10 mouse cellular contexts compared by ENCODE assay signal in genomic region chr16:32858771-32859636, GRCm38 (mm10). TPM values are rescaled to one million over a fixed set of nuclear protein-coding genes. Genes with fewer than 3 reads are reported as not detected.
A peak's percentile ranks its signal among the peaks of the same experiment; 100 is the strongest.
DNase-seq lines count a peak whose midpoint lies in the region; ATAC-seq and TF ChIP-seq lines count a peak whose summit lies in the region.
"Had no signal": no experiment of that assay in that cellular context is flagged by ENCODE, and none has a peak within 500 bp of the region (broad histone marks: within the 10 kb centered on the region; RNA-seq: fewer than 3 reads in every experiment).

No protein-coding gene starts in this region.

- no peak overlapping the region for H3K9ac ChIP-seq in hindbrain, postnatal 0 days (replicated peaks; ENCODE audit: low read length)
- H3K9ac ChIP-seq in hindbrain, embryonic 16.5 days (ENCODE audit: low read depth, low read length): no peak overlapping the region
- peak overlapping the region; percentile 16; the same call in 1 of the 2 replicates for H3K9ac ChIP-seq in heart, embryonic 12.5 days

- H3K27me3 ChIP-seq in hindbrain, postnatal 0 days (ENCODE audit: insufficient read depth, low read length): no peaks in the 10 kb centered on the region
- H3K27me3 ChIP-seq in hindbrain, embryonic 16.5 days (replicated peaks; ENCODE audit: control insufficient read depth, insufficient read depth, low read length): no peaks in the 10 kb centered on the region
- H3K27me3 ChIP-seq in heart, embryonic 12.5 days (replicated peaks): no peaks in the 10 kb centered on the region

- no peak overlapping the region for H3K4me2 ChIP-seq in hindbrain, postnatal 0 days (ENCODE audit: low read depth, low read length)
- H3K4me2 ChIP-seq in hindbrain, embryonic 16.5 days (ENCODE audit: low read length): no peak overlapping the region
- peak overlapping the region; percentile 40 for H3K4me2 ChIP-seq in heart, embryonic 12.5 days

- 74% methylated on average over 12 of the region's 12 CpGs for WGBS in hindbrain, postnatal 0 days
- WGBS in hindbrain, embryonic 16.5 days: 78% methylated on average over 12 of the region's 12 CpGs
- 32% methylated on average over 12 of the region's 12 CpGs for WGBS in heart, embryonic 12.5 days

- no peak for ATAC-seq in hindbrain, postnatal 0 days
- no peak for ATAC-seq in hindbrain, embryonic 16.5 days
- ATAC-seq in heart, embryonic 12.5 days (ENCODE audit: insufficient number of reproducible peaks, low FRiP score): peak; percentile 60; the same call in 1 of the 2 replicates

- no peaks in the 10 kb centered on the region for H3K9me3 ChIP-seq in hindbrain, postnatal 0 days (ENCODE audit: low read length)
- H3K9me3 ChIP-seq in hindbrain, embryonic 16.5 days (ENCODE audit: control insufficient read depth, low read length): no peaks in the 10 kb centered on the region
- no peaks in the 10 kb centered on the region for H3K9me3 ChIP-seq in heart, embryonic 12.5 days (replicated peaks)

- 0 out of 2 replicates have a peak overlapping the region, but pooled peaks have one; percentile 11 for H3K27ac ChIP-seq in hindbrain, postnatal 0 days
- no peak overlapping the region for H3K27ac ChIP-seq in hindbrain, embryonic 16.5 days (ENCODE audit: low read depth, low read length)
- peak overlapping the region; percentile 96 for H3K27ac ChIP-seq in heart, embryonic 12.5 days (ENCODE audit: poor library complexity, severe bottlenecking)
- H3K27ac ChIP-seq: macrophage had no signal

- no peak overlapping the region for H3K4me3 ChIP-seq in hindbrain, postnatal 0 days (ENCODE audit: low read length)
- no peak overlapping the region for H3K4me3 ChIP-seq in hindbrain, embryonic 16.5 days (ENCODE audit: low read length)
- no peak overlapping the region for H3K4me3 ChIP-seq in heart, embryonic 12.5 days
- H3K4me3 ChIP-seq: erythroblast, embryonic 14.5 days had no signal

- no peaks in the 10 kb centered on the region for H3K4me1 ChIP-seq in hindbrain, postnatal 0 days (ENCODE audit: insufficient read depth, low read length)
- H3K4me1 ChIP-seq in hindbrain, embryonic 16.5 days (ENCODE audit: control insufficient read depth, insufficient read depth, low read depth, low read length): no peaks in the 10 kb centered on the region; the same call in 1 of the 2 replicates
- peaks cover 46% of the 10 kb centered on the region for H3K4me1 ChIP-seq in heart, embryonic 12.5 days (replicated peaks)

- no peaks in the 10 kb centered on the region; the same call in 1 of the 2 replicates for H3K36me3 ChIP-seq in hindbrain, postnatal 0 days (ENCODE audit: insufficient read depth, low read length)
- no peaks in the 10 kb centered on the region for H3K36me3 ChIP-seq in hindbrain, embryonic 16.5 days (ENCODE audit: control insufficient read depth, insufficient read depth, low read length)
- peaks cover 28% of the 10 kb centered on the region for H3K36me3 ChIP-seq in heart, embryonic 12.5 days

- no peak for TF ChIP-seq CTCF in hindbrain, postnatal 0 days (IDR thresholded peaks at IDR 0.05; ENCODE audit: low read depth)

- DNase-seq in hindbrain, postnatal 0 days (ENCODE audit: low spot score): no peak
- peak; percentile 69 for DNase-seq in adrenal gland, adult 2 months
- DNase-seq in lung, postnatal 14 days: peak; percentile 46
- no peak for DNase-seq in left cerebral cortex, adult 8-10 months (ENCODE audit: low spot score in 2 of 2)
- DNase-seq in left cerebral cortex, adult 11 months (ENCODE audit: low spot score): no peak
- DNase-seq in left cerebral cortex, adult 18-20 months (ENCODE audit: low spot score in 2 of 2): no peak

RNA-seq across cellular contexts. Expression of gene Fyttd1, which starts 18.3 kb away (rescaled TPM):
- total RNA-seq in hindbrain, postnatal 0 days (2014; rRNA removed): 51.0 and 78.1 TPM in 2 replicates
- 120 and 127 TPM in 2 replicates for polyA plus RNA-seq in hindbrain, postnatal 0 days (2015; fragmentation: Nextera tagmentation; extraction: Ambion mirVana)
- 103 and 104 TPM in 2 replicates for polyA plus RNA-seq in hindbrain, embryonic 16.5 days (2015; fragmentation: Nextera tagmentation; extraction: Ambion mirVana)
- total RNA-seq in adrenal gland, adult 2 months (2021): 100 to 1,000 TPM; 102 to 133 TPM
- polyA plus RNA-seq in adrenal gland, adult 2 months (2012; rRNA removed): 2.7 and 2.9 TPM in 2 replicates
- 165 and 170 TPM in 2 replicates for polyA plus RNA-seq in heart, embryonic 12.5 days (2016; fragmentation: Nextera tagmentation; extraction: Ambion mirVana)
- total RNA-seq in left cerebral cortex, adult 8-10 months (2022): 100 to 1,000 TPM in 2 of 4 experiments, 10 to 100 TPM in 2; 94.8 to 117 (median 99.8) TPM
- total RNA-seq in left cerebral cortex, adult 18-20 months (2021): 100 to 1,000 TPM; 110 to 118 TPM

RNA-seq across cellular contexts. Expression of gene Rubcn, which starts 18.6 kb away (rescaled TPM):
- total RNA-seq in hindbrain, postnatal 0 days (2014; rRNA removed): 74.2 and 89.7 TPM in 2 replicates
- 21.6 and 21.7 TPM in 2 replicates for polyA plus RNA-seq in hindbrain, postnatal 0 days (2015; fragmentation: Nextera tagmentation; extraction: Ambion mirVana)
- polyA plus RNA-seq in hindbrain, embryonic 16.5 days (2015; fragmentation: Nextera tagmentation; extraction: Ambion mirVana): 35.3 and 42.6 TPM in 2 replicates
- 10 to 100 TPM; 23.7 to 32.4 TPM for total RNA-seq in adrenal gland, adult 2 months (2021)
- polyA plus RNA-seq in adrenal gland, adult 2 months (2012; rRNA removed): 31.1 TPM in 2 replicates
- polyA plus RNA-seq in heart, embryonic 12.5 days (2016; fragmentation: Nextera tagmentation; extraction: Ambion mirVana): 30.9 and 34.0 TPM in 2 replicates
- total RNA-seq in left cerebral cortex, adult 8-10 months (2022): 10 to 100 TPM; 63.9 to 74.1 (median 69.3) TPM
- 10 to 100 TPM; 70.2 to 71.9 TPM for total RNA-seq in left cerebral cortex, adult 18-20 months (2021)

RNA-seq across cellular contexts. Expression of gene Smbd1, which starts 48.7 kb away (rescaled TPM):
- not detected in 2 replicates for total RNA-seq in hindbrain, postnatal 0 days (2014; rRNA removed)
- polyA plus RNA-seq in hindbrain, postnatal 0 days (2015; fragmentation: Nextera tagmentation; extraction: Ambion mirVana): not detected in 2 replicates
- polyA plus RNA-seq in hindbrain, embryonic 16.5 days (2015; fragmentation: Nextera tagmentation; extraction: Ambion mirVana): not detected in 2 replicates
- not detected for total RNA-seq in adrenal gland, adult 2 months (2021)
- not detected in 2 replicates for polyA plus RNA-seq in adrenal gland, adult 2 months (2012; rRNA removed)
- polyA plus RNA-seq in heart, embryonic 12.5 days (2016; fragmentation: Nextera tagmentation; extraction: Ambion mirVana): not detected in 2 replicates
- total RNA-seq in left cerebral cortex, adult 8-10 months (2022): not detected
- not detected for total RNA-seq in left cerebral cortex, adult 18-20 months (2021)
- polyA plus RNA-seq: erythroblast, embryonic 14.5 days; macrophage had no signal

RNA-seq across cellular contexts. Expression of gene Lrch3, which starts 54.9 kb away (rescaled TPM):
- 28.0 and 44.3 TPM in 2 replicates for total RNA-seq in hindbrain, postnatal 0 days (2014; rRNA removed)
- 26.7 and 27.4 TPM in 2 replicates for polyA plus RNA-seq in hindbrain, postnatal 0 days (2015; fragmentation: Nextera tagmentation; extraction: Ambion mirVana)
- 25.7 and 33.6 TPM in 2 replicates for polyA plus RNA-seq in hindbrain, embryonic 16.5 days (2015; fragmentation: Nextera tagmentation; extraction: Ambion mirVana)
- 10 to 100 TPM; 31.3 to 37.6 TPM for total RNA-seq in adrenal gland, adult 2 months (2021)
- 14.9 and 17.8 TPM in 2 replicates for polyA plus RNA-seq in adrenal gland, adult 2 months (2012; rRNA removed)
- polyA plus RNA-seq in heart, embryonic 12.5 days (2016; fragmentation: Nextera tagmentation; extraction: Ambion mirVana): 24.0 and 27.5 TPM in 2 replicates
- total RNA-seq in left cerebral cortex, adult 8-10 months (2022): 10 to 100 TPM; 34.4 to 51.8 (median 42.0) TPM
- total RNA-seq in left cerebral cortex, adult 18-20 months (2021): 10 to 100 TPM; 36.3 to 40.1 TPM

Comparison
In these comparisons a context has a peak if more than half of its experiments do, and no peak if none do; other contexts are left out.
1. DNase-seq: peak in adrenal gland, adult 2 months (single experiment) and lung, postnatal 14 days (single experiment); none in hindbrain, postnatal 0 days (single experiment), left cerebral cortex, adult 8-10 months (0 of 2), left cerebral cortex, adult 11 months (single experiment) and left cerebral cortex, adult 18-20 months (0 of 2).